ENCODE assay signal across 19 mouse cellular contexts in the genomic region with DNA sequence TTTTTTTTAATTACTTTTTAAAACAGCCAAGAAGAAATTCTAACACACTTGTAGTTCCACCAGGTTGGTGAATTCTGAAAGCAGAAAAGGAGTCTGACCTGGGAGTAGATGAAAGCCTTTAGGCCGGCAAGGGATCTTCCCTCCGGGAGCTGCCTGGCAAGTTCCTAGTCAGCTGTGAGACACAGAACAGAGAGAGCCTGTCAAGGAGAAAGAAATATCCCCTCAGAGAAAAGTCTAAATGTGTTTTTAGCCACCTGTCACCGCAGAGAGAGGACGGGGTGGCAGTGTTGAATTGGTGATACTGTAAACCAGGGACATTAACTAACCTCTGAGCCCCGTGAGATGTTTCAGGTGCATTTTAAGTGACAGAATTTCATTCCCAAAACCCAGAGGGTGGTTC.
A peak's percentile ranks its signal among the peaks of the same experiment; 100 is the strongest.
DNase-seq lines count a peak whose midpoint lies in the region; ATAC-seq lines count a peak whose summit lies in the region.
"Had no signal": no experiment of that assay in that cellular context is flagged by ENCODE, and none has a peak within 500 bp of the region (broad histone marks: within the 10 kb centered on the region; RNA-seq: fewer than 3 reads in every experiment).

No protein-coding gene starts in this region.

- no peaks in the 10 kb centered on the region for H3K36me3 ChIP-seq in limb, embryonic 13.5 days
- no peaks in the 10 kb centered on the region for H3K36me3 ChIP-seq in limb, embryonic 10.5 days
- H3K36me3 ChIP-seq: G1E had no signal

- H3K27ac ChIP-seq in limb, embryonic 13.5 days, result no peak overlapping the region
- H3K27ac ChIP-seq in limb, embryonic 10.5 days, result no peak overlapping the region

- ATAC-seq in limb, embryonic 13.5 days (ENCODE audit: low FRiP score, low read depth), result peak; percentile 51; the same call in 1 of the 2 replicates
- ATAC-seq: activated CD4-positive, CD25-positive, alpha-beta regulatory T cell, adult 4 months; CD4-positive, CD25-positive, alpha-beta regulatory T cell, adult 4 months; Patski had no signal

- no peaks in the 10 kb centered on the region for H3K9me3 ChIP-seq in limb, embryonic 13.5 days
- no peaks in the 10 kb centered on the region for H3K9me3 ChIP-seq in limb, embryonic 10.5 days (replicated peaks)
- H3K9me3 ChIP-seq: G1E had no signal

- H3K4me3 ChIP-seq in limb, embryonic 13.5 days, result no peak overlapping the region
- H3K4me3 ChIP-seq in limb, embryonic 10.5 days, result no peak overlapping the region

- DNase-seq in heart, adult 11 months, result peak; percentile 76
- no peak for DNase-seq in heart, adult 8-10 months (ENCODE audit: low spot score)
- DNase-seq in limb, embryonic 10.5 days (ENCODE audit: low spot score), result no peak
- DNase-seq: adrenal gland, adult 2 months; adrenal gland, adult 8-10 months; adrenal gland, postnatal 10 days; adrenal gland, postnatal 14 days; adrenal gland, postnatal 25 days; adrenal gland, postnatal 36 days; B cell, adult 2 months; cerebellum, adult 11 months; cerebellum, adult 11-12 months; cerebellum, adult 18-20 months had no signal

- no peak overlapping the region for H3K9ac ChIP-seq in limb, embryonic 13.5 days

- H3K4me1 ChIP-seq in limb, embryonic 13.5 days, result peaks cover 12% of the 10 kb centered on the region; the same call in 1 of the 2 replicates
- no peaks in the 10 kb centered on the region for H3K4me1 ChIP-seq in limb, embryonic 10.5 days

- no peak overlapping the region for H3K4me2 ChIP-seq in limb, embryonic 13.5 days (replicated peaks)

- H3K27me3 ChIP-seq in limb, embryonic 13.5 days, result no peaks in the 10 kb centered on the region; the same call in 1 of the 2 replicates
- no peaks in the 10 kb centered on the region for H3K27me3 ChIP-seq in limb, embryonic 10.5 days (ENCODE audit: low read depth, poor library complexity, severe bottlenecking)
- H3K27me3 ChIP-seq: CH12.LX, Patski had no signal

- 32% methylated on average over 5 of the region's 5 CpGs for WGBS in limb, embryonic 13.5 days
- WGBS in limb, embryonic 10.5 days, result 80% methylated on average over 5 of the region's 5 CpGs
